Mouse (Mus musculus): Measurements from ENCODE around the gene Slc16a1. TPM values are rescaled to one million over a fixed set of nuclear protein-coding genes. Genes with fewer than 3 reads are reported as not detected.
A peak's percentile ranks its signal among the peaks of the same experiment; 100 is the strongest.
"Not testable (repeated sequence)": the region's sequence is repeated elsewhere in the genome, so short reads cannot be mapped to it uniquely, and the experiment has no call there.

The Slc16a1 gene
- polyA plus RNA-seq, 1 experiment from 2014 or later: 9.0 TPM

DNA sequence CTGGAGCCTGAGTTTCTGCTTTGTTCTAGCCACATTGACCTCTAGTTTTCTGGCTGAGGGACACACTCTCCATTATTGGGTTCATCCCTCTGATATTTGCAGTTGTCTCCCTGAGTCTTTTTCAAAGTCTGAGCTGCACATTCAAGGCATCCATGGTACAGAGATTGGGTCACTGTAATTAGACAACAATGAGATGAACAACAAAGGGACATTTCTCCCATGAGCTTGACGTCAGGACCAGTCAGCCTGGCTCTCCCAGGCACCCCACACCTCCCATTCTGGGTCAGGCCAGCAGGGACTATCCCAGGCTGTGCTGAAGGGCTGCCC, 31.4 kb downstream of the Slc16a1 start:
- no peak for ATAC-seq (replicated peaks)
- no peaks in the 10 kb centered on the region for H3K36me3 ChIP-seq (replicated peaks)
- H3K4me1 ChIP-seq: peaks cover 6% of the 10 kb centered on the region
- H3K4me3 ChIP-seq: no peak overlapping the region
- H3K9me3 ChIP-seq: no peaks in the 10 kb centered on the region
- no peaks in the 10 kb centered on the region for H3K27me3 ChIP-seq (replicated peaks)
- H3K27ac ChIP-seq: no peak overlapping the region
- H3K4me2 ChIP-seq: no peak overlapping the region
- no peak overlapping the region for H3K9ac ChIP-seq
- WGBS: 33% methylated on average over 1 of the region's 1 CpGs

DNA sequence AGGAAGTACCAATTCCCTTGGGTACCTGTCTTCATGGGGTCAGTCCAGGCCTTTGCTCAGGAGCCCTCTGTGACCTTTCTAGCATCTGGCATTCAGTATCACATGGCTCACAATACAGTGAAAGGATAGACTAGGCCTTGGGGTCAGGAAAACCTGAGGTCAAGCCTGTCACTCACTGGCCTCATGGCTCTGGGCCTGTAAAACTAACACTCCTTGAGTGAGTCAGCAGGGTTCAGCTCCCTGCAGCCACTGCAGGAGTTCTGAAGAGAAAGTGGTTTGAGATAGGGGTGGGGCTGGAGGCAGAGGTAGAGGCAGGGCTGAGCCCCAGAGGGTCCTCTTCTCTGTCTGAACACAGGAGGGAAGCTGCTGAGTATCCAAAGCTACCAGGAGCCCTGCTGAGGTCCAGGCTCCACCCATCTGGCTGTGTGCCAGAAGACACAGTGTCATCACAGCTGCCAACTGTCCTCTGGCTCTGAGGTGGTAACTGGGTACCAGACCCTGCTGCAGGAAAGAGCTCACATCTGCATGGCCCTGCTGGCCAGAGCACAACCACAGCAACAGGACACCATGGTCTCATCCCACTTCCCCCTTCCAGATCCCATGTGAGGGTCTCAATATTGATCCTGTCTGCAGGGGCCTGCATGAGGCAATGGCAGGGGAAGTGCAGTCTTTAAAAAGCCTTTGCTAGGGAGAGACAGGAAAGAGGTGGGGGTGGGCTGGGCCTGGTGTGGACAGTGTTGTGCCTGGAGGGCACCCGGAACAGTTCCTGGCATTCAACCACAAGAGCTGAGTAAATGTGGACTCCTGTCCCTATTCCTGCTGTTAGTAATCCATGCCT, 31.9 kb downstream of the Slc16a1 start:
- not testable (repeated sequence) for H3K36me3 ChIP-seq (replicated peaks); H3K9me3 ChIP-seq; H3K27ac ChIP-seq; H3K4me2 ChIP-seq; H3K9ac ChIP-seq; H3K27me3 ChIP-seq (replicated peaks); H3K4me3 ChIP-seq
- ATAC-seq (replicated peaks): 0 out of 2 replicates have a peak, but pooled peaks have one; percentile 25
- WGBS: 48% methylated on average over 1 of the region's 1 CpGs
- peaks cover 11% of the 10 kb centered on the region for H3K4me1 ChIP-seq

DNA sequence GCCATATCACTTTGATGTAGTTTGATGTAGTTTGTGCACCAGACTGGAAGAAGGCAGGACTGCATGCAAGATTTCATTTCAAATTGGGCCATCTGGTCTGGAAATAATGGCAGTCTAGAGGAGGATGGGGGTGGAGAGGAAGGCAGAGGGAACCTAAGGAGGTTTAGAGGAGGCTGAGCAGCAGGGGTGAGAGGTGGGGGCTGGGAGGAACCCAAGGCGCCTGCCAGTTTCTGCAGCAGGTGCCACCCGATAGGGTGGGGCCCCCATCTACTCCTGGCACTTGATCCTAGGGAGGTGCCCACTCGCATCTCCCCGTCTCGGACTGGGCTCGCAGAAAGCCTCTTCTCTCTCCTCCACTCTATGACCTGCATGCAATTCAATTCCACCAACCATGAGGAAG, 33.1 kb downstream of the Slc16a1 start:
- H3K9ac ChIP-seq: no peak overlapping the region
- no peaks in the 10 kb centered on the region for H3K36me3 ChIP-seq (replicated peaks)
- no peaks in the 10 kb centered on the region for H3K27me3 ChIP-seq (replicated peaks)
- ATAC-seq (replicated peaks): no peak
- peaks cover 11% of the 10 kb centered on the region for H3K4me1 ChIP-seq
- no peaks in the 10 kb centered on the region for H3K9me3 ChIP-seq
- 71% methylated on average over 6 of the region's 6 CpGs for WGBS
- H3K27ac ChIP-seq: no peak overlapping the region
- H3K4me2 ChIP-seq: no peak overlapping the region
- no peak overlapping the region for H3K4me3 ChIP-seq

DNA sequence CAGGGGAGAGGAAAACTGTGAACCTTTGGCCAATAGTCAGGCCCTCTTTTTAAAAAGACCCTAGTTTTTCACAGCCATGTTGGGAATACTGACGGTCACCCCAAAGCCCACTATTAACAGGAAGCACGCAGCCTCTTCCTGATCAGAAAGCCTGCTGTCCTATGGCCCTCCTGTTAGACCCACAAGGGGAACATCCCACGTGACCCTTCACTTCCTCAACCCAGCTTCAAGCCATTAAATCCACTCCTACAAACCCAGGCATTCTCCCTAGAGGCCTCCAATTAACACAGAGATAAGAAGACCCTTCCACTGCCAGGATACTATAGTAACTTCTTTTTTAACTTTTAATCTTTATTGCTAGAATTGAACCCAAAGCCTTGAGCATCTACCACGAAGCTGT, 33.6 kb downstream of the Slc16a1 start:
- no peak overlapping the region for H3K27ac ChIP-seq
- WGBS: 75% methylated on average over 4 of the region's 4 CpGs
- no peak overlapping the region for H3K4me2 ChIP-seq
- no peak overlapping the region for H3K4me3 ChIP-seq
- H3K9ac ChIP-seq: no peak overlapping the region
- H3K9me3 ChIP-seq: no peaks in the 10 kb centered on the region
- no peaks in the 10 kb centered on the region for H3K36me3 ChIP-seq (replicated peaks)
- H3K4me1 ChIP-seq: peaks cover 11% of the 10 kb centered on the region
- ATAC-seq (replicated peaks): no peak
- H3K27me3 ChIP-seq (replicated peaks): no peaks in the 10 kb centered on the region

DNA sequence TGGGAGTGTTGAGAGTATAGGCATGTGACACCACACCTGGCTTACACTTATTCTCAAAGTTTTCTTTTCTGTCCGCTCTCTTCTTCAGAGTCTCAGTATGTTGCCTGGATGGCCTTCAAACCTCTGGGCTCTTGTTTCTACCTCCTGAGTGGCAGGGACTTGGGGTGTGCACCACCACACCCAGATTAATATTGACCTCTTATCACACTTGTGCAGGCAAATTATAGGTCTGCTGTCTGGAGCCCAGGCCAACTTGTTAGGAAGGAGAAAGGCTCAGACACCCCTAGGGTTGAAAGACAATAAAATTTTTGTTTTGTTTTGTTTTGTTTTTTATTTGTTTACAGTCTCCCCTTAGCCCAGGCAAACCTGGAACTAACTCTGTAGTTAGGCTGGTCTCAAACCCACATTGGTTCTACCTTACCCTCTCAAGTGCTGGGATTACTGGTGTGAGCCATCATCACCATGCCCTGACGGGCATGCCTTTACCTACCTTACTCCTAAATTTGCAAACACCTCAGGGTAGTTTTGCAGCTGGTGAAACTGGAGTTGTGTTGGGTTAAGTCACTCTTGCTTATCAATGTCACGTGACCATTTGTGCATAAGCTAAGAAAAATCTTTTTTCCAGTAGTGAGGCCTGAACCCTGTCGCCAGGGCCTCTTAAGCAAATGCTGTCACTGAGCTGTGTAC, 35.3 kb downstream of the Slc16a1 start:
- 74% methylated on average over 4 of the region's 4 CpGs for WGBS
- peaks cover 11% of the 10 kb centered on the region for H3K4me1 ChIP-seq
- no peak overlapping the region for H3K4me2 ChIP-seq
- no peaks in the 10 kb centered on the region for H3K9me3 ChIP-seq
- no peak overlapping the region for H3K4me3 ChIP-seq
- no peaks in the 10 kb centered on the region for H3K36me3 ChIP-seq (replicated peaks)
- H3K9ac ChIP-seq: no peak overlapping the region
- no peak for ATAC-seq (replicated peaks)
- H3K27me3 ChIP-seq (replicated peaks): no peaks in the 10 kb centered on the region
- H3K27ac ChIP-seq: no peak overlapping the region

DNA sequence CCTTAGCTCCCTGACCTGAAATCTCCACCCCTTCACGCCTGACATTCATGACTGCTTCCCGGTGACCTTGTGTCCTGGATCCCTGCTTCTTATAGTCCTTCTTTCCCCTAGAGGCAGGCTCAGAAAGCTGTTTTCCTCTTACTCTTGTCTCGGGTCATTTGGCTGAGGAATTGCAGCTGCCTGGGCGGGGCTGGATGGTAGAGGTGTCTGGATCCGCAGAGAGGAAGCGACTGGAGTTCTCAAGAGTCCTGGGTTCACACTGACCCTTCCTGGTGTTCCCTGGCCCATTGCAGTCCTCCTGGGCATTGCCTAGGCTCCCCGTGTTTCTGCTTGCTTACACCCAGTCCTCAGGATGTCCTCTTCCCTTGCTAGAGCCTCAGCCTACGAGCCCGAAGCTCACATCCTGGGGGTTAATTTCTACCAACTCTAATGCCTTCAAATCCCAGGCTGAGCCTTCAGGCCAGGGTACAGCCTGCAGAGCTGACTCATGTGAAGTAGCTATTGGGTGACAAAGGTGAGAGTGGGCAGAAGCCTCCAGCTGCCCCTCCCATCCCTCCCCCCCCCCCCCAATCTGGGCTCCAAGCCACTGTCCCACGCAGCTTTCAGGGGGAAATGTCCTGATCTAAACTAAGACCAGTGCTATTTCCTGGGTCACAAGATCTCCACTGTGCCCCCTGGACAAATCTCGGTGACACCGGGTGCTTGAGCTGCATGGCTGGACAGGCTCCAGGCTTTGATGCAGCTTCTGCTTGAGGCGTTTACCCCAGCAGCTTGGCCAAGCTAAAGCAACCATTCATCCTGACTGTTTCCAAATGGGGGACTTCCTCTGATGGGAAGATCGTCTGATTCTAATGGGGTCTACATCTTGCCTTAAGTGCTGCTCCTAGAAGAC, 36.1 kb downstream of the Slc16a1 start:
- Histone ChIP-seq H3K4me3 (peak overlapping the region; percentile 40), H3K27me3 (replicated peaks) (no peaks in the 10 kb centered on the region), H3K27ac (no peak overlapping the region), H3K4me1 (peaks cover 11% of the 10 kb centered on the region), H3K4me2 (peak overlapping the region; percentile 70), H3K9ac (peak overlapping the region; percentile 55), H3K36me3 (replicated peaks) (no peaks in the 10 kb centered on the region), H3K9me3 (no peaks in the 10 kb centered on the region)
- WGBS: 30% methylated on average over 14 of the region's 14 CpGs
- peak; percentile 1; the same call in 1 of the 2 replicates for ATAC-seq (replicated peaks)

DNA sequence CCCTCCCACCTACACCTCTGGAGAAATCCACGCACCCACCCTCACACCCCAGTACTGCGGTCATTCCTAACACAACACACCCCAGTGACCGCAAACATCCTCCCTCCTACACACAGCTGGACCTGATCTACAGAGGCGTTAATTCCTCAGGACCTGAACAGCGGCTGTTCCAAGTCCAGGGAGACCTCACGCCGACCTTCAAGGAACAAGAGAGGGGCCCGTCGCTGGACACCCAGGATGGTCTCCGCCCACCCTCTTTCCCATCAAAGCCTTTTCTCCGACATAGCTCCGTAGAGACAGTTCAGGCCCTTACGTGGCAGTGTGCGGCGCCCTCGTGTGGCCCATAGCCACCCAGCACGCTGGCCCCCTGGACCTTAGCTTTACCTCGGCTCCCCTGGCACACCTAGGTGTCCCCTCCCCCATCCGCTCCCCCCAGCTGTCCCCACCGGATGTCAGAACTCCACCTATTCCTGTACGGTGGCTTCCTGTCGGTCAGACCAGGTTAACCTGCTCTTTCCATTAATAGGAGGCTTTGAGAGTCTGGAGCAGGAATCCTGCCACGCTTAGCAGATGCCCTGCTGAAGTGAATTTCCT, 36.9 kb downstream of the Slc16a1 start:
- 4% methylated on average over 23 of the region's 23 CpGs for WGBS
- H3K9ac ChIP-seq: peak overlapping the region; percentile 55
- peak overlapping the region; percentile 40 for H3K4me3 ChIP-seq
- no peaks in the 10 kb centered on the region for H3K9me3 ChIP-seq
- H3K27ac ChIP-seq: 0 out of 2 replicates have a peak overlapping the region, but pooled peaks have one; percentile 43
- peak; percentile 91 for ATAC-seq (replicated peaks)
- H3K27me3 ChIP-seq (replicated peaks): no peaks in the 10 kb centered on the region
- H3K36me3 ChIP-seq (replicated peaks): no peaks in the 10 kb centered on the region
- peak overlapping the region; percentile 70 for H3K4me2 ChIP-seq
- H3K4me1 ChIP-seq: peaks cover 11% of the 10 kb centered on the region

DNA sequence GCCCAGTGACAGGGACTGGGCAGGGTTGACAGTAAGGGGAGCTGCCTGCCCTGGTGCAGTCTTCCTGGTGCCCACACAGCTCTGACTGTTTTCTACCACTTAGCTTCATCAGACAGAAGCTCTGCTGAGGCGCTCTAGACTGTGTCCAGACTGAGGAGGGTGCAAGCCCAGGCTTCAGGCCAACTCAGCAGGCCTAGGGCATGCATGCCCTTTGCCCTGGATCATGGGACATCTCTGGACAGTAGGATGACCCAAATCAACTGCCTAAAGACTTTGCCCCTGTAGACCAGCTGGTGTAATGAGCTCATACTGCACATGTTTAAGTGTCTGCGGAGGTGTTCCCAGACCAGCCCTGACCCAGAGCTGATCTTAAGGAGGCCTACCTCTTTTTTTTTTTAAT, 39.3 kb downstream of the Slc16a1 start:
- WGBS: 90% methylated on average over 2 of the region's 2 CpGs
- Histone ChIP-seq H3K4me3 (no peak overlapping the region), H3K27me3 (replicated peaks) (no peaks in the 10 kb centered on the region), H3K4me2 (no peak overlapping the region), H3K36me3 (replicated peaks) (no peaks in the 10 kb centered on the region), H3K9ac (no peak overlapping the region), H3K27ac (no peak overlapping the region), H3K4me1 (peaks cover 12% of the 10 kb centered on the region), H3K9me3 (no peaks in the 10 kb centered on the region)
- ATAC-seq (replicated peaks): no peak

DNA sequence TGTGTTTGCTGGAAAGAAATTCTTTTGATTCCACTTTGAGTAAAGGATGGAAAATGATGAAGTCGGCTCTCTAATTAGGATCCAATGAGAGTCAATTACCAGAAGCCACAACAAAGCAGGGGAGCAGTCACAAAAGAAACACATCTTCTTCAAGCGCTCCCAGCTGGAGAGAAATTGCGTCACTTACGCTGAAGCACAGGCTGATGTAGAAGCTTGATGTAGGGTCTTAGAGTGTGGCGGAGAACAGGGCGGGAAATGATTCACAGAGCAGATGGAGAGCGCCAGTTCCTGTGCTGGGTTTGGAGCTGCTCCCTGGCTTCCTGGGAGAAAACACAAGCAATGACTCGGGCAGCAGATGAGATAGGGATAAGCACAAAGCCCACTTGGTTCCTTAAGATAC, 40.4 kb downstream of the Slc16a1 start:
- H3K9ac ChIP-seq: no peak overlapping the region
- no peak overlapping the region for H3K4me2 ChIP-seq
- peaks cover 14% of the 10 kb centered on the region for H3K4me1 ChIP-seq
- 80% methylated on average over 8 of the region's 8 CpGs for WGBS
- H3K27ac ChIP-seq: no peak overlapping the region
- H3K36me3 ChIP-seq (replicated peaks): no peaks in the 10 kb centered on the region
- H3K4me3 ChIP-seq: no peak overlapping the region
- ATAC-seq (replicated peaks): no peak
- H3K27me3 ChIP-seq (replicated peaks): no peaks in the 10 kb centered on the region
- H3K9me3 ChIP-seq: no peaks in the 10 kb centered on the region

DNA sequence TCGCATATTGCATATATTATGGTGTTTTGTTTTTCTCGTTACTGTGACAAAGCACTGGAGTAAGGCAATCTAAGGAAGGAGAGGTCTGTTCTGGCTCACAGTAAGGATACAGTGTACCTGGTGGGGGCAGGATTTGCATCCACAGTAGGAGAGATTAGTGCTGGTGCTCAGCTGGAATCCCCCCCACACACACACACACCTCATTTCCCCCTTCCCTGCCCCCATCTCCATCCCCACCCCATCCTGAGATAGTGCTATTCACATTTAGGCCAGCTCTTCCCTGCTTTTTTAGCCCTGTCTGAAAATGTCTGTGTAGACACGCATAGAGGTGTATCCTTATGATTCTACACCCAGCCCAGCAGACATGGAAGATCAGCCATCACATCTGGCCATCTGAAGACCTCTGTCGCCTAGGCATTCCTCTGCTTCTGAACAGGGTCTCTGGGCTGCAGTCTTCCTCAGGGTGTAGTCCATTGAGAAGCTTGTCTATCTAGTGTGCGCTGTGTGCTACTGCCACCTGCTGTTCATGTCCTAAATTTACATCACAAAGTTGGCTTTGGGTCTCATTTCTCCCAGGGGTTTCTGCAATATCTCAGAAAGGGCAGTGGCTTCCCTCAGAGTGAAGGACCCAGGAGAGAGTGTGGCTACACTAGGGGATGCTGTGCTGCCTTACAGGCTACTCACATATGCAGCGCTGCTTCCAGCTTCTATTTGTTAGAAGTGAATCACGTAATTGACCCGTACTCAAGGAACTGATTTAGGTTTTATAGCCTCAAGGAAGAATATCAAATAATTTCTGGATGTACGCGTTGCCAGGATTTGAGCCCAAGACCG, 44.4 kb downstream of the Slc16a1 start:
- peak; percentile 83 for ATAC-seq (replicated peaks)

DNA sequence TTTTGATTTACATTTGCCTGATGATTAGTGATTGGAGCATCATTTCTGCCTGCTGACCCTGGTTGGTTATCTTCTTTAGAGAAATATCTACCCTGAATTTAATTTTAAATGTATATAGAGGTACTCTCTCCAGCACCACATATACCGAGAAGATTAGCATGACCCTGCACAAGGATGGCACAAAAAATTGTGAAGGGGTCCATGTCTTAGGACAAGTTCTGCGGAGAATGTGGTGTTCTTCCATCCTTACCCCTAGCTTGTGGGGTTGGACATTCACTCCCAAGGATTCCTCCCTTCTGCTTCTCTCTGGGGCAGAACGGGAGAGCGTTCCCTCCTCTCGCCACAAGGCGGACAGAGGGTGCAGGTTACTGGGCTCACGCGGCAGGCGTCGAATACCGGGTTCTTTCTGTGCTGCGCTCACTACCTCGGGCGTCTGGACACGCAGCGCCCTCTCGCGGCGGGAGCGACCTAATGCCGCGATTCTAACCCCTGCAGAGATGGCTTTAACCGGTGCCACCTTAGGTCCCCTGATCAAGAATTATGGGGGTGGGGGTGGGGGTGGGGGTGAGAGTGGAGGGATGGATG, 62.4 kb downstream of the Slc16a1 start:
- 0 out of 2 replicates have a peak, but pooled peaks have one; percentile 60 for ATAC-seq (replicated peaks)
- Histone ChIP-seq H3K9ac (no peak overlapping the region), H3K27me3 (replicated peaks) (peaks cover 5% of the 10 kb centered on the region; the same call in 1 of the 2 replicates), H3K4me2 (no peak overlapping the region), H3K9me3 (no peaks in the 10 kb centered on the region), H3K27ac (no peak overlapping the region), H3K4me1 (no peaks in the 10 kb centered on the region), H3K4me3 (no peak overlapping the region), H3K36me3 (replicated peaks) (no peaks in the 10 kb centered on the region)
- 5% methylated on average over 23 of the region's 23 CpGs for WGBS

More for the DNA sequence above, 44.4 kb downstream of the Slc16a1 start:
- Histone ChIP-seq H3K36me3 (replicated peaks) (no peaks in the 10 kb centered on the region), H3K9me3 (no peaks in the 10 kb centered on the region), H3K27me3 (replicated peaks) (no peaks in the 10 kb centered on the region), H3K27ac (no peak overlapping the region), H3K4me3 (no peak overlapping the region), H3K9ac (no peak overlapping the region), H3K4me1 (0 out of 2 replicates have a peak, but pooled peaks cover 2% of the 10 kb centered on the region), H3K4me2 (no peak overlapping the region)
- 56% methylated on average over 11 of the region's 11 CpGs for WGBS
